Mouse (Mus musculus) fat pad, adult 2 months (tissue): Measurements from ENCODE around the gene Gm9.
A peak's percentile ranks its signal among the peaks of the same experiment; 100 is the strongest.
"Not testable (repeated sequence)": the region's sequence is repeated elsewhere in the genome, so short reads cannot be mapped to it uniquely, and the experiment has no call there.

Experiments used
- DNase-seq: peaks from one replicate; pipeline ENCODE4 v3.0.0-alpha.2; 2011; ENCODE audit warnings: low read depth, low spot score; ENCODE audit errors: extremely low read depth

Gm9 gene

GRCm38 (mm10) chrX:37210941-37211340 is at the start of gene Gm9:
Gene Gm9 (minus strand): TSS chrX:37211041.
- no peak for DNase-seq

- not testable (repeated sequence) for DNase-seq
Measured at GRCm38 (mm10) chrX:37249619-37250018, 38.8 kb upstream of the Gm9 start, which contains the start of gene Rhox3a. Gene Rhox3a (plus strand): TSS chrX:37249919.

- not testable (repeated sequence) for DNase-seq
Measured at GRCm38 (mm10) chrX:37244676-37245075, 33.8 kb upstream of the Gm9 start, which contains the start of gene Rhox2a. Gene Rhox2a (plus strand): TSS chrX:37244976.

GRCm38 (mm10) chrX:37222158-37222557 is 11.3 kb upstream of the Gm9 start, which contains the start of gene Rhox1:
Gene Rhox1 (minus strand): TSS chrX:37222258.
- not testable (repeated sequence) for DNase-seq

GRCm38 (mm10) chrX:37198676-37199075 is 12.2 kb downstream of the Gm9 start:
- no peak for DNase-seq

- DNase-seq = no peak
Measured at GRCm38 (mm10) chrX:37191744-37192379, 19.0 kb downstream of the Gm9 start.

- no peak for DNase-seq
Measured at GRCm38 (mm10) chrX:37191105-37191743, 19.6 kb downstream of the Gm9 start, which contains the start of the genes Ndufa1 and Rnf113a1. Gene Ndufa1 (minus strand): TSS chrX:37191163. Gene Rnf113a1 (plus strand): TSS chrX:37191245.

GRCm38 (mm10) chrX:37190755-37191104 is 20.1 kb downstream of the Gm9 start:
- no peak for DNase-seq

GRCm38 (mm10) chrX:37184401-37184800 is 26.4 kb downstream of the Gm9 start:
- not testable (repeated sequence) for DNase-seq

GRCm38 (mm10) chrX:37168742-37169141 is 42.1 kb downstream of the Gm9 start, which contains the start of gene Akap14:
Gene Akap14 (minus strand): TSS chrX:37168842.
- no peak for DNase-seq

GRCm38 (mm10) chrX:37167085-37167484 is 43.8 kb downstream of the Gm9 start:
- DNase-seq = no peak

- DNase-seq = peak; percentile 28
Measured at GRCm38 (mm10) chrX:37163115-37163514, 47.7 kb downstream of the Gm9 start.

- DNase-seq = no peak
Measured at GRCm38 (mm10) chrX:37161169-37161568, 49.7 kb downstream of the Gm9 start.
